Mouse (Mus musculus) common myeloid progenitor, adult 5-6 weeks (primary cell): ENCODE measurements at regions not wholly inside any gene's neighbourhood (a gene's known extent, or its start where the extent isn't known, plus 50 kb on each side); places are given as distances from the start of the nearest gene placed in this dataset.
A peak's percentile ranks its signal among the peaks of the same experiment; 100 is the strongest.

Experiments
- ATAC-seq: replicated peaks from 2 replicates; pipeline ENCODE4 v1.8.0; 2016; ENCODE audit warnings: low read depth, mild to moderate bottlenecking, moderate TSS enrichment, inconsistent platforms; ENCODE audit not compliant: poor library complexity, severe bottlenecking

GRCm38 (mm10) chr13:48717036-48717435 lies 54.2 kb downstream of the Barx1 start:
- ATAC-seq, result no peak

- ATAC-seq, result no peak
Observed at GRCm38 (mm10) chr13:48717451-48717850, 54.7 kb downstream of the Barx1 start.

DNA sequence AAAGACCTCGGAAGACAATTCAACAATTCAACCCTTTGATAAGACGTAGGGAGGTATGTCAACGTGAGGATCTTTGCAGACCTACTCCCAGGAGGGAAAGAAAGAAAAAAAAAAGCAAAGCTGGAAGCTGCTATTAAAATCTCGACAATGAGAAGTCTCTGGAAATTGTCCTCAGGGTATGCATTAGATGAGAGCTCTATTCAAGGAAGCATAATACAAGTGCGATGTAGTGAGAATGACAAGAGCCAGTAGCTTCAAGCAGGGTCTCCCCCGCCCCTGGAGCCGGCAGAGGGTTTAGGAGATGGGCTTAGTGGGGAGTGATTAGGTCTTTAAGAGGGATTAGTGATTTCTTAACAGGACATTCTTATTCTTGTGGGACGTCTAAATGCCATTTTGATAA lies 60.9 kb downstream of the Barx1 start:
- no peak for ATAC-seq

DNA sequence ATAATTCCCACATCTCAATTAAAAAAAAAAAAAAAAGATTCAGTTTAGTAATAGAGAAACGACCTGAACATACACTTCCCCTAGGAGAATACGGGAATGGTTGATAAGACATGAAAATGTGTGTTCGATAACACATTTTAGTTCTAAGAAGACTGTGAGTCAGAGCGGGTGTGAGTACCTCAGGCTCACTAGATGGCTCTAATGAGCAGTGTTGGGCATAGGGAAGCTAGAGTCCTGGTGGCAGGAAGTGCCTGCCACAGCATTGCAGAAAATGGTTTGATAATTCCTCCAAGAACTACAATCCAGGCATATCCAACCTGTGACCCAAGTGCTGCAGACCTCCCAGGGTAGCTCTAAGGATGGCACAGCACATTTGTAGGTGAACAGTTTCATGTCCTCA lies 63.6 kb downstream of the Barx1 start:
- no peak for ATAC-seq

DNA sequence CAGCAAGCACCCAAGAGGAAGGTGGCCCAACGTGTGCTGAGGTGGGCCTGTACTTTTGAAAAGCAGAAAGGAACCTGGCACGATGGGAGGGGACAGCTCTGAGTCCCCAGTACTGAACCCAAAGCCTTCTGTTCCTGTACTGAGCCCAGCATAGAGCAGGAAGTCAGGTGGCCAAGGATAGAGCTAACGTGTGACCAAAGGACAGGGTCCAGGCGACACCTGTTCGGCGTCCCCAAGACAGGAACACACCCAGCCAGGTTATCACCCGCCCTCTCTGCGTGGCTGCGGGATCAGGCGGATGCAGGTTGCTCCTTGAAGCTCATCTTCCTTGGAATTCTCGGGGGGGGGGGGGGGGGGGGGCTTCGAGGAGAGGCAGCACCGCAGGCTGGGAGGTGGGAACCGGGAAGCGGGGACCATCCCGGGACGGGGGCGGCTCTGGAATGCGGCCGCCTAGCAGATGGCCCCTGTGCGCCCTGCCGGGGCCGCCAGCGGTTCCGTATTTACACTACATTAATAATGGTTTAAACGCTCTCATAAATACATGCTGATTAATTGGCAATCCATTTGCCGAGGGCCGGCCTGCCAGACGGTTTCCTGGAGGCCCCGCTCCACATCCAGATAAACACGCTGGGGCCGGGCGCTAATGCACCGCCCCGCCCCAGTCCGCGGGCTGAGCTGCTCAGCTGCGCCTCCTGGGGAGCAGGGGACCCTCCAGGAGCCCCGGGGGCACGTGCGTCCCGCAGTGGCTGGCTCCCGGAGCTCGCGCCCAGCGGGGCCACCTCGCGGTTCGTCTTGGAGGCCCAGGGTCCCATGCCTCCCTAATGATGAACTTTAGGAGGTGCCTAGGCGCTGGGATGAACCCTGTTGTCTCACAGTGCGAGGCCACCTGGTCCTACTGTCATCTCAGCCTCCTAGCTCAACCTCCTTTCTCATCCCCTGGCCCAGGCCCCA lies 68.5 kb downstream of the Barx1 start:
- ATAC-seq, result peak; percentile 72

DNA sequence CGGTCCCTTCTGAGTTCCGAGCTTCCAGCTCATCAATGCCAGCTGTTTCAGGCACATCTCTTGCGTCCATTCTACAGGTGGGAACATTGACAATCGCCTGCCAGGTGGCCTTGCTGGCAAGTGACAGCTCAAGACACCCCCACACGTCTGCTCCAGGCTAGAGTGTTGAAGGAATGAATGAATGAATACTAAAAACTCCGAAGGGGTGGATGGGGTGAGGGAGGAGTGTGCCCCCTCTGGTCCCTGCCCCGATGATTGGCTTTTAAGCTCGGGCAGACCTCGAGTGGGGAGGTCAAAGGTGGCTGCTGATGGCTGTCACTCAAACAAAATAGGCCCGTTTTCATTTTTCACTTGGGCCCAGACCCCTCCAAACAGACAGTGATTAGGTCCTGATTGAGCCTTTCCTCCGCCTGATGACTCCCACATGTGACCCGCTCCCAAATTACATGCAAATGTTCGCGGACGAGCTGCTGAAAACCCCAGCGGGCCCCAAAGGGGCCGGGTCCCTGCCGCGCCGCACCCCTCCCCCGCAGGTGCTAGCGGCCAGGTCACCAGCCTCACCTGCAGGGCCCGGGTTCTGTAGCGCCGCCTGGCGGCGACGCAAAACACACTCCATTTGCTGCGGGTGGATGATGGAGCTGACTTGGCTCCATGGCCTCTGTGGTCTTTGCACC lies 69.5 kb downstream of the Barx1 start:
- ATAC-seq, result no peak

GRCm38 (mm10) chr13:48734985-48735384 lies 72.2 kb downstream of the Barx1 start:
- no peak for ATAC-seq

- ATAC-seq, result no peak
Observed at GRCm38 (mm10) chr13:48745566-48745965, 82.8 kb downstream of the Barx1 start.

GRCm38 (mm10) chr13:48746301-48746700 lies 83.5 kb downstream of the Barx1 start:
- ATAC-seq, result no peak
